Mouse (Mus musculus) G1E (cell line): ENCODE data around the gene Ap4e1. TPM values are rescaled to one million over a fixed set of nuclear protein-coding genes. Genes with fewer than 3 reads are reported as not detected.

Source experiments
- ATAC-seq: 2 replicates; pipeline ENCODE4 v1.8.0; 2016; ENCODE audit warnings: mild to moderate bottlenecking; ENCODE audit not compliant: insufficient number of reproducible peaks, poor library complexity, low FRiP score, severe bottlenecking; ENCODE audit errors: extremely low read depth
- DNase-seq: peaks from one replicate; pipeline ENCODE4 v3.0.0; 2012; ENCODE audit warnings: low spot score
- H3K27me3 ChIP-seq: 2 replicates; pipeline ENCODE4 v1.6.1; 2012; ENCODE audit warnings: mild to moderate bottlenecking, low read length, inconsistent platforms; ENCODE audit not compliant: insufficient read depth
- H3K36me3 ChIP-seq: replicated peaks from 2 replicates; pipeline ENCODE3; 2012; ENCODE audit warnings: mild to moderate bottlenecking, inconsistent platforms
- H3K4me1 ChIP-seq: 2 replicates; pipeline ENCODE4 v1.6.1; 2012; ENCODE audit warnings: low read depth, low read length, inconsistent platforms, mixed read lengths; ENCODE audit not compliant: insufficient read depth
- H3K4me3 ChIP-seq: 2 replicates; pipeline ENCODE4 v1.5.1; 2012; ENCODE audit warnings: low read depth, mild to moderate bottlenecking, inconsistent platforms, low read length, moderate library complexity, mixed read lengths
- H3K9me3 ChIP-seq: replicated peaks from 2 replicates; pipeline ENCODE4 v1.6.1; 2012; ENCODE audit warnings: inconsistent platforms
- CTCF ChIP-seq: IDR thresholded peaks from 2 replicates; pipeline ENCODE4 v1.5.1; 2012; ENCODE audit warnings: low read depth, low read length, inconsistent platforms, mixed read lengths
- GATA1 ChIP-seq: IDR thresholded peaks from 2 replicates; pipeline ENCODE4 v1.6.1; 2012; ENCODE audit warnings: borderline replicate concordance, low read length, inconsistent platforms, mixed read lengths
- GATA2 ChIP-seq: IDR thresholded peaks from 2 replicates; pipeline ENCODE4 v1.6.1; 2012; ENCODE audit warnings: low read depth, low read length, inconsistent platforms, borderline replicate concordance
- POLR2AphosphoS5 ChIP-seq: IDR thresholded peaks from 2 replicates; pipeline ENCODE4 v1.6.1; 2012; ENCODE audit warnings: low read depth, low read length, inconsistent platforms; ENCODE audit not compliant: insufficient replicate concordance
- TAL1 ChIP-seq: conservative IDR thresholded peaks from 2 replicates; pipeline ENCODE4 v1.6.1; 2012; ENCODE audit warnings: low read depth, low read length, inconsistent platforms, mixed read lengths
- polyA plus RNA-seq: library from polyadenylated mRNA; stranded (reverse); fragments of >175 nt; gene quantifications from 2 replicates; pipeline ENCODE4 v1.2.3, GENCODE M21; 2012
- total RNA-seq, 2 experiments: library from RNA; stranded (forward) in 1 of 2; stranded (reverse) in 1 of 2; fragments of 200-1000 nt in 1 of 2; fragments of >200 nt in 1 of 2; fragmentation: Nextera tagmentation in 1 of 2; gene quantifications; 2 replicates each; pipeline ENCODE4 v1.2.3; 2014 to 2017

Ap4e1 gene
- total and polyA plus RNA-seq, 3 experiments, result 5.0 to 30.9 (median 30.3) TPM

DNA sequence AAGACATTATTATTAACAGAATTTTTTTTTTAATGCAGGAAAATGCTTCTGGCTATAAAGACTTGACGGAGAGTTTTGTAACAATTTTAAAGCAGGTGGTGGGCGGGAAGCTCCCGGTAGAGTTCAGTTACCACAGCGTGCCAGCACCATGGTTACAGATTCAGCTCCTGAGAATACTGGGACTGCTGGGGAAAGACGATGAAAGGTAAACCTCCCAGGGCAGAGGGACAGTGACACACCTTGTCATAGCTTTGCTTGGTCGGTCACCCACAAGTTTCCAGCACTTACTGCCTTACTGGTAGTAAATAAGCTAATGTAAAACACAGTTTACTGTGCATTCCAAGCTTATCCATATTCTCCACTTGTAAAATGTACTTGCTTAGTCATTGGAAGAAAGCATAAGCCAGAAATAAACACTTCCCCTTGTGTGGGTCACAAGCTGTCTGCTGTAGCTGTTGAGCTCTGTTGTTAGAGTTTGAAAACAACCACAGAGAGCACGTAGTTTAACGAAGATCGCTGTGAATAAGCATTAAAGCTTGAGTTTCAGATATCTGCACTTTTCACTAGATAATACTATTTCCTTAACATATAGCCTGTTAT is 26.6 kb downstream of the Ap4e1 start:
- peaks cover 63% of the 10 kb centered on the region for H3K36me3 ChIP-seq
- no peak for TF ChIP-seq CTCF
- no peak overlapping the region for H3K4me3 ChIP-seq

DNA sequence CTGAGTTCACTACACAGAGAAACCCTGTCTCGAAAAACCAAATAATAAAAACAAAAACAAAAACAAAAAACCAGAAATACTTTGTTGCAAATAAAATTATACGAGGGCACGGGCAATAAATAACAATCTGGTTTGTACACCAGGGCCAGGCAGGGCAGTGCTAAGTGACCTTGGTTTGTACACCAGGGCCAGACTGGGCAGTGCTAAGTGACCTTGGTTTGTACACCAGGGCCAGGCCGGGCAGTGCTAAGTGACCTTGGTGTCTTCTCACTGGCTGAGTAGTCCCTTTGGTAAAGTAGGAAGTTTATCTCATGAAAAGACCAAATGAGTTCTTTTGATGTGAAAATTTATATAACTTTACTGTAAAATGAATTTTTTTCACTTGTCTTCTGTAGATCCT is 28.8 kb downstream of the Ap4e1 start:
- peaks cover 64% of the 10 kb centered on the region for H3K36me3 ChIP-seq
- TF ChIP-seq GATA1, result no peak
- no peak for TF ChIP-seq TAL1
- no peak for TF ChIP-seq POLR2AphosphoS5
- no peak for TF ChIP-seq GATA2
- TF ChIP-seq CTCF, result no peak
- H3K9me3 ChIP-seq, result no peaks in the 10 kb centered on the region

More for the DNA sequence above, 26.6 kb downstream of the Ap4e1 start:
- no peaks in the 10 kb centered on the region for H3K27me3 ChIP-seq
- H3K9me3 ChIP-seq, result no peaks in the 10 kb centered on the region
- no peak for ATAC-seq
- DNase-seq, result no peak
- no peaks in the 10 kb centered on the region for H3K4me1 ChIP-seq

DNA sequence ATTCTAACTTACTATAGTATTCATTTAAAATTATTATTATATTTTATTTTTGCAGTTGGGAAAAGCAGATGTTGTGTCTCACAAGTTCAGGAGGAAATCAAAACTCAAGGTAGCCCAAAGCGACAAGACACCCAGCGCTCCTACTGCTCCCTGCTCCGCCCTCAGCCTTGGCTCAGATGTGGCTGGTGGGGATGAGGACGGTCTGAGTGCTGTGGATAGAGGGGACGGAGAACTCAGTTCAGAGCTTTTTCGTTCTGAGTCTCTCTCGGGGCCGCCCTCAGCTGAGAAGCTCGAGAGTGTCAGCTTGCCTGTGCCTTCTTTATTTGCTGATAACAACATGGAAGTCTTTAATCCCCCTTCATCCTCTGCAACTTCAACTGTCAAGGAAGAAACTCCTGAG is 53.0 kb downstream of the Ap4e1 start:
- DNase-seq, result no peak
- peaks cover 62% of the 10 kb centered on the region for H3K36me3 ChIP-seq
- TF ChIP-seq TAL1 (no peak), GATA2 (no peak), POLR2AphosphoS5 (no peak)

More for the DNA sequence above, 28.8 kb downstream of the Ap4e1 start:
- DNase-seq, result no peak
- no peak for ATAC-seq
- Histone ChIP-seq H3K27me3 (no peaks in the 10 kb centered on the region), H3K4me1 (no peaks in the 10 kb centered on the region), H3K4me3 (no peak overlapping the region)

DNA sequence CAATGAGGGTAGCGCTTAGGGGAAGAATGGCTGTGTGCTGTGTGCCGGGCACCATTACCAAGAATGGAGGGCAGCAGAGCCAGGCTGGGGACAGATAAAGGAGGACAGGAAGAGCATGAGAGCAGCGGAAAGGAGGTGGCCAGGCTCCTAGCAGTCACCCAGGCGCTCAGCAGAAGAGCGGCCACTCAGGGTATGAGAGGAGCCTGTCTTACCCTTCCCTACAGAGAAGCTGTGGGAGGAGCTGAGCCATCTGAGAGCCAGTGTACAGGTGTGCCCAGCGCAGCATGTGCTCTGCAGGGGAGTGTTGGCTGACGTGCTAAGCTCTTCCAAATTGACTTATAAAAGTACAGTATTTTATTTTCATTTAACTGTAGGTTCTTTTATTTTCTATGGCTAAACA is 60.3 kb downstream of the Ap4e1 start:
- H3K4me3 ChIP-seq, result no peak overlapping the region
- ATAC-seq, result no peak
- no peaks in the 10 kb centered on the region for H3K27me3 ChIP-seq
- peaks cover 19% of the 10 kb centered on the region for H3K4me1 ChIP-seq
- H3K9me3 ChIP-seq, result no peaks in the 10 kb centered on the region
- DNase-seq, result no peak
- no peak for TF ChIP-seq CTCF
- TF ChIP-seq POLR2AphosphoS5, result no peak
- no peak for TF ChIP-seq GATA1
- peaks cover 31% of the 10 kb centered on the region for H3K36me3 ChIP-seq

More for the DNA sequence above, 53.0 kb downstream of the Ap4e1 start:
- Histone ChIP-seq H3K4me3 (no peak overlapping the region), H3K27me3 (no peaks in the 10 kb centered on the region), H3K9me3 (no peaks in the 10 kb centered on the region), H3K4me1 (no peaks in the 10 kb centered on the region)
- ATAC-seq, result no peak

DNA sequence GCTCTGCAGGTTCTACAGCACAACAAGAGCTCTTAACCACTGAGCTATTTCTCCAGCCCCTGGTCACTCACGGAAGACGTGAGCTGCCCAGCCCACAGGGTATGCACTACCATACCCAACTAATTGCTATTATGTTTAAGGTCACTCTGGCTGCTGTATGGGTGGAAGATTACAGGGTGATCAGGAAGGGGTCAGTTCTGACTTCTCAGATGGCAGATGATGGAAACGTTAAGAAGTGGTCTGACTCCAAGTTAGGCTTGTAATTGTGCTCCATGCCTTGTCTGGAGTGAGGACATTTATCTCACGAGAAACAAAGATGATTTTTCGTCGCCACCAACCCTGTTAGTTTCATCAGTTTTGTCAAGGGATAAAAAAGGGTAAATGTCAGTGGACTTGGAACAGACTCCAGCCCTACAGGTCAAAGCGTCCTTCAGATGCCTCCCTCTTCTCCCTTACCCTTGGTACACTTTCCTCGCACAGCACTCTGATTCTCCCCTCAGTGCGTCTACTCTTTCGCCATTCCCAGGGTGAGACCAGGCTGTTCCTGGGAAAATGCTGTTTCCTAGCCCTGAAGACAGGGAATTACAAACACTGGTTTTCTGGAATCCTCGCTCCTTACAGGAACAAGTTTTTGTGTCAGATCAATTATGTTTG is 61.4 kb downstream of the Ap4e1 start:
- TF ChIP-seq GATA2 (no peak), TAL1 (no peak), GATA1 (no peak), CTCF (no peak), POLR2AphosphoS5 (no peak)
- no peaks in the 10 kb centered on the region for H3K27me3 ChIP-seq
- H3K36me3 ChIP-seq, result peaks cover 32% of the 10 kb centered on the region
- no peaks in the 10 kb centered on the region for H3K9me3 ChIP-seq
- peaks cover 19% of the 10 kb centered on the region for H3K4me1 ChIP-seq
- ATAC-seq (no peak), DNase-seq (no peak)
- peak overlapping the region; percentile 76; the same call in 1 of the 2 replicates for H3K4me3 ChIP-seq

DNA sequence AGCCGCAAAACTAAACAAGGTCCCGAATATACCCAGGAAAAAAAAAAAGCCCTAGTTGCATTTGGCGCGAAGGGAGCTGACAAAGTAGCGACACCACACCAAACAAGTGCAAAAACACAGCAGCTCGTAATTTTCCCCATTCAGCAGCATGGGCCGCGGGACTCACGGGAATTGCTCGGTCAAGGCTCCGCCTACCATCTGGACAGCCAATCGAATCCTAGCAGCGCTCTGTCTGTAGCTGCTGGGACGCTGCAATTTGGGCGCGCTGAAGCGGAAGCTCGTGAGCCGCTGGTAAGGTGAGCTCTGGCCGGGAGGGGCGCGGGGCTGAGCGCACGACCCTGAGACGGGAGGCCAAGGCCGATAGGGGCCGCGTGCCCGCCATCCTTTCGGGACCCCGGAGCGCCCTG is 61.9 kb downstream of the Ap4e1 start, which contains the start of gene Blvra:
Blvra (plus strand) TSS at position 231 of the 407 bp plus-strand sequence.
- DNase-seq, result peak; percentile 91
- TF ChIP-seq TAL1 (no peak), CTCF (no peak), GATA1 (no peak), GATA2 (no peak), POLR2AphosphoS5 (no peak)
- Histone ChIP-seq H3K27me3 (no peaks in the 10 kb centered on the region), H3K4me3 (peak within 1 kb of the TSS; percentile 76), H3K36me3 (peaks cover 32% of the 10 kb centered on the region), H3K4me1 (peaks cover 19% of the 10 kb centered on the region), H3K9me3 (no peaks in the 10 kb centered on the region)
- ATAC-seq, result peak; percentile 99

DNA sequence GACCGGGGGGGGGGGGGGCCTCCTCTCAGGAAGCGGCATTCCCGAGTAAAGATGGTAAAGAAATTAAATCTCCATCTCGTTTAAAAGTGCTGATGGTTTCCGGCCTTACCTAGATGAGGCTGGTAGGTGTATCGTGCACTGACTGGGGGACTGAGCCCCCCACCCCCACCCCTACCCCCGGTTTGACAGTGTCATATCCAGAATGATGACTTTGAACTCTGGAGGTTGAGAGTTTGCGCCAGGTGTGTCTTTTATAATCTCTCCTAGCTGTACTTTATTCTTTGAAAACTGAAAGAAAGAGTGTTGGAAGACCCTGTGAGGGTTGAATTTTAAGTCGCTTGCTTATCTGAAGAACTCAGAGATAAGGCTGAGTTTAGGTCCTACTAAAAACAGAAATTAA is 62.4 kb downstream of the Ap4e1 start:
- Histone ChIP-seq H3K9me3 (no peaks in the 10 kb centered on the region), H3K36me3 (peaks cover 32% of the 10 kb centered on the region), H3K4me3 (peak overlapping the region; percentile 76), H3K27me3 (no peaks in the 10 kb centered on the region), H3K4me1 (peaks cover 19% of the 10 kb centered on the region)
- TF ChIP-seq GATA2 (no peak), CTCF (no peak), GATA1 (no peak), TAL1 (no peak), POLR2AphosphoS5 (no peak)
- no peak for DNase-seq
- no peak for ATAC-seq
